Mouse (Mus musculus): ENCODE measurements around the gene Syne1. TPM values are rescaled to one million over a fixed set of nuclear protein-coding genes. Genes with fewer than 3 reads are reported as not detected.
A peak's percentile ranks its signal among the peaks of the same experiment; 100 is the strongest.
"Not testable (repeated sequence)": the region's sequence is repeated elsewhere in the genome, so short reads cannot be mapped to it uniquely, and the experiment has no call there.

The Syne1 gene
- total RNA-seq, 2 experiments from 2014 or later, result 17.9 to 23.0 TPM

GRCm38 (mm10) chr10:5522276-5522675, 29.0 kb downstream of the Syne1 start:
- no peak for DNase-seq (ENCODE audit: low spot score in 2 of 2)

GRCm38 (mm10) chr10:5520695-5521094, 30.6 kb downstream of the Syne1 start:
- DNase-seq (ENCODE audit: low spot score in 2 of 2), result no peak

GRCm38 (mm10) chr10:5515330-5515729, 36.0 kb downstream of the Syne1 start:
- no peak for DNase-seq (ENCODE audit: low spot score in 2 of 2)

GRCm38 (mm10) chr10:5514134-5514533, 37.1 kb downstream of the Syne1 start:
- no peak for DNase-seq (ENCODE audit: low spot score in 2 of 2)

GRCm38 (mm10) chr10:5512285-5512684, 39.0 kb downstream of the Syne1 start:
- DNase-seq (ENCODE audit: low spot score in 2 of 2), result no peak

GRCm38 (mm10) chr10:5511403-5511802, 39.9 kb downstream of the Syne1 start:
- DNase-seq (ENCODE audit: low spot score in 2 of 2), result no peak

- DNase-seq (ENCODE audit: low spot score in 2 of 2), result no peak
Measured at GRCm38 (mm10) chr10:5507478-5507877, 43.8 kb downstream of the Syne1 start.

- no peak for DNase-seq (ENCODE audit: low spot score in 2 of 2)
Measured at GRCm38 (mm10) chr10:5504761-5505160, 46.5 kb downstream of the Syne1 start.

- DNase-seq (ENCODE audit: low spot score in 2 of 2), result no peak
Measured at GRCm38 (mm10) chr10:5503909-5504308, 47.4 kb downstream of the Syne1 start.

GRCm38 (mm10) chr10:5499684-5500369, 51.5 kb downstream of the Syne1 start:
- not testable (repeated sequence) for DNase-seq (ENCODE audit: low spot score in 2 of 2)

- no peak for DNase-seq (ENCODE audit: low spot score in 2 of 2)
Measured at GRCm38 (mm10) chr10:5497859-5498258, 53.4 kb downstream of the Syne1 start.

- DNase-seq (ENCODE audit: low spot score in 2 of 2), result no peak
Measured at GRCm38 (mm10) chr10:5491050-5491449, 60.2 kb downstream of the Syne1 start.

GRCm38 (mm10) chr10:5490029-5490428, 61.3 kb downstream of the Syne1 start:
- peak in 1 of 2 experiments; percentile 47 for DNase-seq (ENCODE audit: low spot score in 2 of 2)

GRCm38 (mm10) chr10:5488097-5488496, 63.2 kb downstream of the Syne1 start:
- no peak for DNase-seq (ENCODE audit: low spot score in 2 of 2)

- DNase-seq (ENCODE audit: low spot score in 2 of 2), result no peak
Measured at GRCm38 (mm10) chr10:5480552-5481550, 70.4 kb downstream of the Syne1 start.

GRCm38 (mm10) chr10:5480097-5480496, 71.2 kb downstream of the Syne1 start:
- DNase-seq (ENCODE audit: low spot score in 2 of 2), result peak; percentile 29 to 36

- DNase-seq (ENCODE audit: low spot score in 2 of 2), result no peak
Measured at GRCm38 (mm10) chr10:5468638-5469037, 82.6 kb downstream of the Syne1 start.

GRCm38 (mm10) chr10:5453830-5454229, 97.5 kb downstream of the Syne1 start:
- DNase-seq (ENCODE audit: low spot score in 2 of 2), result no peak

- no peak for DNase-seq (ENCODE audit: low spot score in 2 of 2)
Measured at GRCm38 (mm10) chr10:5449944-5450343, 101.3 kb downstream of the Syne1 start.

GRCm38 (mm10) chr10:5447950-5448716, 103.1 kb downstream of the Syne1 start:
- no peak for DNase-seq (ENCODE audit: low spot score in 2 of 2)

GRCm38 (mm10) chr10:5445313-5445712, 106.0 kb downstream of the Syne1 start:
- DNase-seq (ENCODE audit: low spot score in 2 of 2), result no peak

Measured in adrenal gland, adult 18-20 months (tissue).